Mouse (Mus musculus): ENCODE results near the gene Gsg1l2. TPM values are rescaled to one million over a fixed set of nuclear protein-coding genes. Genes with fewer than 3 reads are reported as not detected.

Gsg1l2 gene
- polyA plus RNA-seq, 1 experiment from 2014 or later = not detected

GRCm38 (mm10) chr11:67831820-67832219 is 57.4 kb downstream of the Gsg1l2 start:
- Histone ChIP-seq H3K27ac (ENCODE audit: low read length) (no peak overlapping the region), H3K36me3 (ENCODE audit: control insufficient read depth, insufficient read depth, low read length) (no peaks in the 10 kb centered on the region), H3K27me3 (ENCODE audit: control insufficient read depth, insufficient read depth, low read depth, low read length) (no peaks in the 10 kb centered on the region), H3K4me3 (ENCODE audit: low read depth, low read length) (no peak overlapping the region), H3K9me3 (replicated peaks; ENCODE audit: control insufficient read depth, low read length, poor library complexity, severe bottlenecking) (no peaks in the 10 kb centered on the region), H3K4me2 (ENCODE audit: low read length) (no peak overlapping the region), H3K9ac (ENCODE audit: low read depth, low read length) (no peak overlapping the region), H3K4me1 (ENCODE audit: control insufficient read depth, insufficient read depth, low read length) (no peaks in the 10 kb centered on the region)
- no peak for ATAC-seq
- WGBS = 83% methylated on average over 5 of the region's 5 CpGs

- Histone ChIP-seq H3K4me2 (ENCODE audit: low read length) (no peak overlapping the region), H3K36me3 (ENCODE audit: control insufficient read depth, insufficient read depth, low read length) (no peaks in the 10 kb centered on the region), H3K9me3 (replicated peaks; ENCODE audit: control insufficient read depth, low read length, poor library complexity, severe bottlenecking) (no peaks in the 10 kb centered on the region), H3K27me3 (ENCODE audit: control insufficient read depth, insufficient read depth, low read depth, low read length) (no peaks in the 10 kb centered on the region), H3K4me1 (ENCODE audit: control insufficient read depth, insufficient read depth, low read length) (no peaks in the 10 kb centered on the region), H3K27ac (ENCODE audit: low read length) (no peak overlapping the region), H3K4me3 (ENCODE audit: low read depth, low read length) (no peak overlapping the region), H3K9ac (ENCODE audit: low read depth, low read length) (no peak overlapping the region)
- ATAC-seq = no peak
- WGBS = 92% methylated on average over 10 of the region's 10 CpGs
These were observed 61.1 kb downstream of the Gsg1l2 start for GRCm38 (mm10) chr11:67835408-67836078.

Other genes with a start within 250 kb of the Gsg1l2 start
- not detected in 2 replicates for gene Rcvrn, start 79.3 kb upstream of the Gsg1l2 start, polyA plus RNA-seq (2015; fragmentation: Nextera tagmentation; extraction: Ambion mirVana)
- 0.15 and 0.22 TPM in 2 replicates for gene Glp2r, start 3.5 kb upstream of the Gsg1l2 start, polyA plus RNA-seq (2015; fragmentation: Nextera tagmentation; extraction: Ambion mirVana)
- gene Dhrs7c, start 23.6 kb downstream of the Gsg1l2 start, polyA plus RNA-seq (2015; fragmentation: Nextera tagmentation; extraction: Ambion mirVana) = not detected in 2 replicates
- 0.80 and 0.88 TPM in 2 replicates for gene Usp43, start 147.5 kb downstream of the Gsg1l2 start, polyA plus RNA-seq (2015; fragmentation: Nextera tagmentation; extraction: Ambion mirVana)
- gene Cfap52, start 191.0 kb downstream of the Gsg1l2 start, polyA plus RNA-seq (2015; fragmentation: Nextera tagmentation; extraction: Ambion mirVana) = 4.6 and 5.1 TPM in 2 replicates
- gene Stx8, start 191.6 kb downstream of the Gsg1l2 start, polyA plus RNA-seq (2015; fragmentation: Nextera tagmentation; extraction: Ambion mirVana) = 64.1 and 69.3 TPM in 2 replicates

All from midbrain, embryonic 16.5 days (tissue).